Mouse (Mus musculus) cerebellum, adult 9-11 months (tissue): ENCODE data around the gene Lhx5.

Experiments used
- DNase-seq: peaks from one replicate; pipeline ENCODE4 v3.0.0; 2022

Lhx5 gene

DNA sequence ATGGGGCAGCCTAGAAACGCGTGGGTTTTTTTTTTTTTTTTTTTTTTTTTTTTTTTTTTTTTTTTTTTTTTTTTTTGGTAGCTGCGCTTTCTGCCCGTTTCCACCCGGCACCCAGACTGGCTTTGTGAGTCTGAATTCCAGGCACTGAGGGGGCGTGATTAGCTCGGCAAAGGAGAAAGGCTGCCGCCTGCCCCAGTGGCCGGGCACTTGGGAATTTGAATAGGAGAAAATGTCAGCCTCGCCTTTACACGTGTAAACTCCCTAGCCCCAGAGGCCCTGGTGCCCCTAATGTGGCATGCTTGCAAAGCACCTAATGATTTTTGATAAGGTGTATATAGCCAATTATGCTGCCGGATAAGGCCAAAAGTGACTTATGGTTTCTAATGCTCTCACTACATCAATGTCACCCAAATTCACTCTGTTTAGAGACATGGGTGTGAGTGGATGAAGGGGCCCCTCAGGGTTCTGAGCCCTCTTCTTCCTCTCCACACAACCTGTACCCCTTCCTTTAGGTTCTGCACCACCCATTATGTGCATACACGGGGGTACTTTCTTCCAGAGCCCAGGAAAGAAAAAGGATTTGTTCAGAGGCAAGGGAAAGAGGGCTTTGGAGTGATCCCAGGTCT, 1.7 kb downstream of the Lhx5 start:
- DNase-seq: no peak

DNA sequence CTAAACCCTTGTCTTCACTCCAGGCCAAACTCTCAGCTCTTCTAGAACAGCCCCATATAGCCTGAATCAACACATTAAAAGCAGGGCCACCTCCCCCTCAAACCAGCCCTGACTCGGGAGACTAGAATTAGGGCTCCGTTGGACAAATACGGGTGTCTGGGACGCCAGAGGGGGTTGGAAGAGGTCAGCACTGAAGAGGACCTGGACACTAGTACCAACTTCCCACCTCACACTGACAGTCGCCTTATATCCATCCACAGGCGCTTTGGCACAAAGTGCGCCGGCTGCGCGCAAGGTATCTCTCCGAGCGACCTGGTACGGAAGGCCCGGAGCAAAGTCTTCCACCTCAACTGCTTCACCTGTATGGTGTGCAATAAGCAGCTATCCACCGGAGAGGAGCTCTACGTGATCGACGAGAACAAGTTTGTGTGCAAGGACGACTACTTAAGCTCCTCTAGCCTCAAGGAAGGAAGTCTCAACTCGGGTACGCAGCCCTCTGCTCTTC, 2.8 kb downstream of the Lhx5 start:
- DNase-seq: no peak

DNA sequence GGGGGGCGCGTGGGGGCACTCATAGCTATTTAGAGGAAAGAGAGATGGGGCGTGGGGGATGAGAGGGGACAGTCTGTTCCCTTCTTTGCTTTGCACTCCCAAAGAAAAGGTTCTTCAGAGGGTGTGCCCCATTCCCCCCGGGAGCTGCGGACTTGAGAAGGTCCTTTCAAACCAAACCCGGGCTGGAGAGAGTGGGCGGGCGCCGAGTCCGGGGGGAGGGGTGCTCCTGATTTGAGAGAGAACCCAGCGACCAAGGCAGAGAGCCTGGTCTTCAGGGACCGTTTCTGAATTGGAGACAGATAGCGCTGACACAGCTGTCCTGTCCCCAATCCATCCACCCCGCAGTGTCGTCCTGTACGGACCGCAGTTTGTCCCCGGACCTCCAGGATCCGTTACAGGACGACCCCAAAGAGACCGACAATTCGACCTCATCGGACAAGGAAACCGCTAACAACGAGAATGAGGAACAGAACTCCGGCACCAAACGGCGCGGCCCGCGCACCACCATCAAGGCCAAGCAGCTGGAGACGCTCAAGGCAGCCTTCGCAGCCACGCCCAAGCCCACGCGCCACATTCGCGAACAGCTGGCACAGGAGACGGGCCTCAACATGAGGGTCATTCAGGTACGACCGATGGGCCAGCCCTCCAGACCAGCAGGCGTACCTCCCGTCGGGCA, 3.6 kb downstream of the Lhx5 start:
- DNase-seq: no peak

DNA sequence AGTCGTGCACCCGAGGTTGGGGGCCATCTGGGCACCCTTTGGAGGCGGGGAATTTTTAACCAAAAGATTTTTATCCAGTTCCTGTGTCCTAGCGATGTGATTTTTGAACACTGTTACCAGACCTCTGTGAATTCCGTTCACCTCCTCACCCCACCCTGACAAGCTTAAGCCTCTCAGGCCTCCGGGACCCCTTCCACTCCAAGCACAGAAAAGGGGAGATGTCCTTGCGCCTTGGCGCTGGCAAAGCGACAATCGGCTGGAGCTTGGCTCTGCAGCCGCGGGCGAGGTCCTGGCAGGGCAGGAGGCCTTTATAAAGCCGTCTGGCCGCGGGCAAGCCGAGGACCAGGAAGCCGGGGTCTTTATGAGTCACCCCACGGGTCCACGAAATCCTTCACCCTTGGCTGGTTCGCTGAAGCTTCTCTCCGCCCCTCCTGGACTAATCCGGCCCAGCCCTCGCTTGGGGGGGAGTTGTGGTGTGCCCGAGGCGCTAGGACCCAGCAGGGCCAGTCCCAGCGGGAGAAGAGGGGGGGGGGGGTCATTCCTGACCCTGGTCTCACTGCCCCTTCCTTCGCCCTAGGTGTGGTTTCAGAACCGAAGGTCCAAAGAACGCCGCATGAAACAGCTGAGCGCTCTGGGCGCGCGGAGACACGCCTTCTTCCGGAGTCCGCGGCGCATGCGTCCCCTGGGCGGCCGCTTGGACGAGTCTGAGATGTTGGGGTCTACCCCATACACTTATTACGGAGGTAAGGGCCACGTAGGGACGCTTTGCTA, 4.4 kb downstream of the Lhx5 start:
- DNase-seq: no peak

DNA sequence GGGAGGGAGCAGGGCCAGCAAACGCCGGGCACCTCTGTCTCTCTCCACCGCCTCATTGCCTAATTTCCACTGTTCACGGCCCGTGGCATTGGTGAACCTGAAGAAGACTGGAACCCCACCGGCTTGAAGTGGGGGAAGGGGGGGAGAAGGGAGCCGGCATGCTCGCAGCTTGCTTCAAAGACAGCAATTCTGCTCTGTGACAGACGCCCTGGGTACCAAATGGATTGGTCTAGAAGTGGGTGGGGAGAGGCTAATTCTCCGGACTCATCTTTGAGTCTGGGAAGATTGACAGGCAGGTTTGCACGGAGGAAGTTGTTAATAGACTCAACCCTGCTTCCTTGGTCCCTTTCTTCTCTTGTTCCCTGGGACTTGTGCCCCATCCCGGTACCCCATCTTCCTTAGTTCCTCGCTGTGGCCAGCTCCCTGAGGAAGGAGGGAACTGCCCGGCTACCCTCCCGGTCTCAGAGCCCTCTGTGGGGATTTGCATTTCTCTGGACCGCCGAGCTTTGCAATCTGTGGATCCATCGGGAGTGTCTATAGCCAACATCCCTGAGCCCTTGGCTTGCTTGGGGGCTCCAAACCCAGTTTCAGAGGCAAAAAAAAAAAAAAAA, 5.5 kb downstream of the Lhx5 start:
- DNase-seq: no peak

DNA sequence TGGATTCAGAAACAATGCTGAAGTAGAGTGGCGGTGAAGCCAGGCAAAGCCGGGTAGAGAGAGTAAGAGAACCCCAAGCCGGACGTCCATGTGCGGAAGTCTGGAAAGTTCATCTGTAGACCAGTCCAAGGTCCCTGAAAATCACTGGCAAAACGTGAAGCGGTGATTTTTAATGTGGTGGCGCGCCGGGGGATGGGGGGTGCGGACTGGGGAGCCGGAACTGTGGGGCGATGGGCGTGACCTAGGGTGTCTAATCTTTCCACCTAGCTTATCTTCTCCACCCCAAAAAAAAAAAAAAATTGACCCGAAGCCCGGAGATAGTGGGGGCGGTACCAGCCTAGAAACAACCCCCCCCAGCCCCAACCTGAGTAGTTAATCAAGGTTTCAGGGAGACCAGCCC, 6.0 kb downstream of the Lhx5 start:
- no peak for DNase-seq

DNA sequence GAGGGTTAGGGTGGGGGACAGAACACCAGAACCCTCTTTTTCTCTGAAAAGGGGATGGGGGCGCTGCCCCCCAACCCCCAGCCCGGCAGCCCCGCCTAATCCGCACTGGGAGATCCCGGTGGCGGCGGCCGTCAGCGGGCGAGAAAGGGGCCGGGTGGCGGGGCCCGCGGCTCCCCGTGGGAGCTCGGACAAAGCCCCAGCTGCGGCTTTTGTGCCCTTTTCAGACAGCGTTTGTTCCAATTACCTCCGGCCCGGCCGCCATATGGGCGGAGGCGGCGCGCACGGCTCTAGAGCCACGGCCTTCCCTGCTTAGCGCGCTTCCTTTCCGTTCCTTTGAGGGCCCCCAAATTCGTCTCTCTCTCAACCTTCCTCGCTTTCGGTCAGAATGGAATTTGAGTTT, 6.5 kb downstream of the Lhx5 start:
- DNase-seq: no peak

DNA sequence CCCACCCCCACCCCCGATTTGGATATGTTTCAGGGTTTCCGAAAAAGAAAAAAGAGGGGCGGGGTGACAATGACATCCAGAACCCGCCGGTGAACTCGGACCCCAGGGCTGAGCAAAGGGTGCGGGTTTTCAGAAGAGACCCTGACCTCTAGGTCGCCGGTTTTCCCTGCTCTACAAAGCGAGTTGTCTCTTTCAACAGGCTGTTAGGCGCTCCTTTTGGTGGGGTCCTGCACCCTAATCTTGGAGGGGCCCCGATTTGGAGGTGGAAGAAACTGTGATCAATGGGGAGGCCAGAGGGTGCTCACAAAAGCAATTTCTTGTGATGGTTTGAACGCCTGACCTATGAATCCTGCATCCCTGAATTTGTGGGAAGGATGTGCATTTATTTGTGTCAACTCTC, 7.0 kb downstream of the Lhx5 start:
- DNase-seq: no peak

DNA sequence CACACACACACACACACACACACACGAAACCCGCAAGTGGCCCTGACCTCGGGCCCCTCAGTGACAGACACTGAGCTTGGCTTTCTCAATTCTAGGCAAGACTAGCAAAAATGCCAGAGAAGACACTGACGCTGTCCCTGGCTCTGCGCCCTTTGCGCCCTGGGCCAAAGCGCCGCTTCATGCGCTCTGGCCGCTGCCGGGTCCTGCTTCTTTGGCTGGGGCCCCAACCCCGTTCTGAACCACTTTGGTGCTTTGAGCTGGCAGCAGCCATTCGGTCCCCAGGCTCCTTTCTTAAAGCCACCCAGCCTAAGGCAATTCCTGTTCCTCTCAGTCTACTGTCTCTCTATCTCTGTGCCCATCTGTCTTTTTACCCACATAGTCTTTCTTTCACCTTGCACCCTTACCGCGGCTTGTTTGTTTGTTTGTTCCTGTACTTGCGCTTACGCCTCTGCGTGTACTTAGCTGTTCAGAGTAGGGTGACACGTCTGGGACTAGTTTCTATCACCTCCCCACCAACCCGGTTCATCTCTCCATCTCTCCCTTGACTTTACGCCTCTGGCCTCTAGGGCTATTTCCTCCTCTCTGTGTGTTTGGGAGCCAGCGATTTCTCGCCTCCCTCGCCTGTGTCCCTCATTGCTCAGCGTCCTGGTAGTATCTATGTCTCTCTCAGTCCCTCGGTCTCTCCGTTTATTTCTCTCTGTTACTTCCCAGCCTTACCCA, 7.7 kb downstream of the Lhx5 start:
- no peak for DNase-seq

DNA sequence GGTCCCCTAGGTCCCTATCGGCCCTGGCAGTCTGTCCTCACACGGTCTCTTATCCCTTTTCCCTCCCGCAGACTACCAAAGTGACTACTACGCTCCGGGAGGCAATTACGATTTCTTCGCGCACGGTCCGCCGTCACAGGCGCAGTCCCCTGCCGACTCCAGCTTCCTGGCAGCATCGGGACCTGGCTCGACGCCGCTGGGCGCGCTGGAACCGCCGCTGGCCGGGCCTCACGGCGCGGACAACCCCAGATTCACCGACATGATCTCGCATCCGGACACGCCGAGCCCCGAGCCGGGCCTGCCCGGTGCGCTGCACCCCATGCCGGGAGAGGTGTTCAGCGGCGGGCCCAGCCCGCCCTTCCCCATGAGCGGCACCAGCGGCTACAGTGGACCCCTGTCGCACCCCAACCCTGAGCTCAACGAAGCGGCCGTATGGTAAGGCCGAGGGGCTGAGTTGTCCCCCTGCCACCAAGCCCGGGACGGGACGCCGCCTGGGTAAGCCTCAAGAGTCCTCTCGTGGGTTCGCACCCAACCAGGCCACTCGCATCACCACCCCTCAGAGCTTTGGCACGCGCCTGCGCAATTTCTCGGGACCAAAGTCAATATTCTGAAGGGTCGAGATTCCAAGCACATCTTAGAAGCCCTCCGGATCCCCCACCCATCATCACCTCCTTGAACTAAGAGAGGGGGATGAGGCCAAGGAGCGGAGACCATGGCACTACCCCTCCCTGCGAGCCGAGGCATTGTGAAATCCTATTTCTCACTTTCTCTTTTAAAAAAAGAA, 8.6 kb downstream of the Lhx5 start:
- no peak for DNase-seq

DNA sequence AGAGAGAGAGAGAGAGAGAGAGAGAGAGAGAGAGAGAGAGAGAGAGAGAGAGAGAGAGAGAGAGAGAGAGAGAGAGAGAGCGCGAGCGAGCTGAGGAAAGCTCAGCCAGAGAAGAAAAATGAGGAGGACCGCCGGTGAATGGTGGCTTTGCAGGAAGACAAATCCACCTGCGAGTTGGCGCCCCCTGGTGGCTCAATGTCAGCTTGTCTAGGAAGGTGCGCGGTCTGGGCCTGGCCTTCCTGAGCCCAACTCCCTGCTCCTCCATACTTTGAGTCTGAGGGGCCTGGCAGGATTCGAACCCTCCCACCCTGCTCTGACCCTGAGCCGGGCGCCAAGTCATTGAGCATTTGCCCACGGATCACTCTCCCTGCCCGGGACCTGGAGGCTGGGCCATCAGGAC, 9.2 kb downstream of the Lhx5 start:
- peak; percentile 83 for DNase-seq

DNA sequence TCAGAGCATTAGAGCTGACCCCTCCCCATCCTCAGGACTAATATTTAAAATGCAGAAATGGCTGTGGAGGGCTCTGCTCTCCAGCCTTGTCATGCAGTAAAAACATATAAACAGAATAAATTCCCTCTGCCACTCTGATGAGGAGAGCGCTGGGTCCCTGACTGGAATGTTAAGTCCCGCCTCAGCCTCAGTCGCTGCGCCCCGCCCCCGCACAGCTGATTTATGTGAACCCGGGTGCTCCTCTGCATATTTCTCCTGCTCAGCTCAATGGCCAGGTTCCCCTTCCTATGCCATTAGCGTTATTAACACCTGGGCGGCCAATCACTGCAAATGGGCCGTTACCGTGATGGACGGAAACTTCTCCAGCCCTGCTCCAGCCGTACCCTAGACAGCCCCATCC, 15.8 kb downstream of the Lhx5 start:
- no peak for DNase-seq

DNA sequence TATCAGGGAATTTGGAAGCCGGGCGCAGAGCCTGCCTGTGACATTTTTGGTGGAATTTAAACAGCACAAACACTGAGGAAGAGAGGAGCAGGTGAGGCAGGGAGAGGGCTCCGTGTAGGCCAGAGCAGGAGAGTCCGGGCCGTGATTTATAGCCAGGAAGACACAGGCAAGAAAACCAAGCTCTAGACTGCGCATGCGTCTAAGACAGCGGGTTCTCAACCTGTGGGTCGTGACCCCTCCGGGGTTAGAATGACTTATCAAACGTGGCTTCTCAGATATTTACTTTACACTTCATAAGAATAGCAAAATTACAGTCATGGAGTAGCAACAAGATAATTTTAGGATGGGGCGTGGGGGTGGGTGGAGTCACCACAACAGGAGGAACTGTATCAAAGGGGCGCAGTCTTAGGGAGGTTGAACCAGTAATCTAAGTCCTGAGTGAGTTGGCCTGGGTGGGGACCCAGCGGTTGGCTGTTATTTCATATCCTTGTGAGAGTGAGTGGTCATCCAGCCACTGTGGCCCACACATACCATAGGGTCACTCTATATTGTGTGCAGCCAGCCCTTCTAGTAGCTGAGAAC, 23.3 kb downstream of the Lhx5 start:
- DNase-seq: no peak

DNA sequence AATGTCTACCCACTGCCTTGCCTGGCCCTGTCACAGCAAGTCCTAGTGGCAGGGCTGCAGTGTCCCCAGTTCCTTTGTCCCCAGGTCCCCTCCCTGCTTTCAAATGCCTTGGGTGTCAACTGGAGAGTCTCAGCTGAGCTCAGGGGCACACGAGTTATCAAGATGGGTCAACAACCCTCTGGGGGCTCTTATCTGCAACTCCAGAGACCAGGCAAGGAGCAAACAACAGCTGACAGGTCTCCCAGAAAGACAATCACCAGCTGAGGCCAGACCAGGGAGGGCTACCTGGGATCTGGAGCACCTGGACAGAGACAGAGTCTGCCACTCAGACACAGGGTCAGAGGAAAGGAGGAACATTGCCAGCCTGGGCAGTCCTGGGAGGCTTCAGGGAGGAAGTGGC, 24.8 kb downstream of the Lhx5 start:
- DNase-seq: no peak

DNA sequence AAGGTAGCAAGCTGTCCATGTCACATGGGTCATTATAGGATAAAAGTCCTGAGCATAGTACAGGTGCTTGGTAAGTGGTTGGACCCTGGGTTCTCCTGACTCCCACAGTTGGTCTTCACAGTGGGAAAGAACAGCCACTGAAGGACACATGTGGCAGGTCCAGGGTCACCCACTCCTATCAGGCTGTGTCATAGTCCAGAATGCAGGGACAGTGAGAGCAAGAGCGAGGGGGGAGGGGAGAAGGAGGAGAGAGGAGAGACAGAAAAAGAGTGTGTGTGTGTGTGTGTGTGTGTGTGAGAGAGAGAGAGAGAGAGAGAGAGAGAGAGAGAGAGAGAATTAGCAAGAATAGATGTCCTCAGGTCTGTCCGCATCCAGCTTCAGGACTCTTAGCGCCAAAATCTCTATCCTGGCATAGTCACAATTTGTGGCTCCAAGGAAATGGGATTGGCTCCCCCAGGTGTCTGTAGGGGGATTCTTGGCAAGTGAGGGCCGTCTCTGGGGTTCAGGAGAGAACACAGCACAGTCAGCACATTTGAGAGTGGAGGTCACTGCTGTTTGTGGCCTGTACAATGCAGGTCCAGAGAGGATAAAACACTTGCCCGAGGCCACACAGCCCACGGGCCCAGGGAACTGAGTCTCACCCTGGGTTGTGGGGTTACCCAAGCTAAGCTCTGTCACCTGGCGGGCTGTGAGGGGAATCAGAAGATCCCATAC, 25.5 kb downstream of the Lhx5 start:
- no peak for DNase-seq

DNA sequence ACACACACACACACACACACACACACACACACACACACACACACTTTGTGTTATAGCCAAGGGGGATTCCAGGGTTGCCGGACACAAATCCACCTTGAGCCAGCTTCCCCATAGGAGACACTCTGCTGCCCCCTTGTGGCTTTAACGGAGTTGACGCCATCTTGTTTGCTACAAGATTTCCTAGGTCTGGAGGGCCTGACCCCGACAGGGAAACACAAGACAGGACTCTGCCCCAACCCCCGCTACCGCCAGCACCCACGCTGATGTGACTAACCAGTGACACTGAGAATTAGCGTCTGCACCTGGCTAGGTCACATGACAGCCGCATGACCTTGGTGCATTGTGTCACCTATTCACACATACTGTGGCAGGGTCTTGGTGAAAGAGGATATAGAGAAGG, 26.1 kb downstream of the Lhx5 start:
- peak; percentile 53 for DNase-seq

DNA sequence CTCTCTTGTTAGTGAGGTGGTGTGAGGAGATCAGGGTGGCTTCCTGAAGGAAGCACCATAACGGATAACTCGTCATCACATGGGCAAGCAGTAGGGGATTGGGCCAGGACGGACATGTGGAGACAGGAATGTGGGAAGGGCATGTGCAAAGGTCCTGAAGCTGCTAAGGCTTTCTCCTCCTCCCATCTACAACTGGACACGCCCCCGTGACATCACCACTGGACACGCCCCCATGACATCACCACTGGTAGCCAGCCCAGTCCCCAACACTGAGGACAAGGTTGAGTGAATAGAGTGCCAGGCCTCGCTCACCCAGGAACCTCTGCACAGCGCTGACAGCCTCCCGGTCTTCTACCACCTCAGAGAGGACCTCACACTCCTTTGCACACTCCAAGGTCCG, 27.6 kb downstream of the Lhx5 start:
- no peak for DNase-seq

DNA sequence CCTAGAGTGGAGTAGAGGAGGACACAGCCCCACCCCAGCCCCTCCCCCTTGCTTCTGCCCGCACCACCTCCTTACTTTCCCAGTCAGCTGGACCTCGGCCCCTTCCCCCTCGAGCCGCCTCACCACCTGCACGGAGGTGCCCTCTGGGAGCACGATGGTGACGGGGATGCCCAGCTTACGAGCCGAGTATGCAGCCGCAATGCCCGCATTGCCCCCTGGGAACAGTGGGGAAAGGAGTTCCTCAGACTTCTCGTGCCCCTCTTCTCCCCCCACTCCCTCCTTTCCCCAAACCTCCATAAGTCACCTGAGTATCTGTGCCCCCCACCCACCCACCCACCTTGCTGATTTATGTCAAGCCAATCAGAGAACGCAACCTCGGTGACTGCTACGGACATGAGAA, 30.4 kb downstream of the Lhx5 start:
- DNase-seq: no peak

DNA sequence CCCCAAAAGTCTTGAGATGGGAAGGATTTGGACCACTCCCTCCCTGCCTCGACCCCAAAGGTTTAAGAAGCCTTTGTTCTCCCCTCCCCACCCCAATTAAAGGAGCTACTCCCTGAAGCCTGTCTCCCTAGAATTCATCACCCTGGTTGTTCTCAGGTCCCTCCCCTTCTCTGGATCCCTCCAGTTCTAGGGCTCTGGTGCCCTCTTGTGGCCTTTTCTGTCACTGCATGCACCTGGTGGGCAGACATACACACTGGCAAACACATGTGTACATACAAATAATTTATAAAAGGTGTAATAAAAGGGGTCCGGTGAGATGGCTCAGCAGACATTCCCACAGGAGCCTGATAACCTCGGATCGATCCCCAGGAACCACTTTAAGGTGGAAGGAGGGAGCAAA, 32.8 kb downstream of the Lhx5 start:
- no peak for DNase-seq

DNA sequence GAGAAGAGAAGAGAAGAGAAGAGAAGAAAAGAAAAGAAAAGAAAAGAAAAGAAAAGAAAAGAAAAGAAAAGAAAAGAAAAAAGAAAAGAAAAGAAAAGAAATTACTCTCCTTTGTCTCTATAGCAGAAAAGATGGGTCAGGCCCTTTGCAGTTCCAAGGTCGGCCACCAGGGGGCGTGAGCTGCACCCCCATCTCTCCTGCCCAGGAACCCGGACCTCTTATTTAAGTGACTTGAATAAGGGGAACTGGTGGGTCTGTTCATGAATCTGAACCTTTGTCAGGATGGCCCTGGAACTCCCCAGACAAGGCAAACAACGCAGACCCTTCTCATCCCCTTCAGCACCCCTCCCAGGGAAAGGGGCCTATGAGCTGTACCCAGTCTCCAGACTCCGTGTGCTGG, 33.6 kb downstream of the Lhx5 start:
- DNase-seq: no peak

DNA sequence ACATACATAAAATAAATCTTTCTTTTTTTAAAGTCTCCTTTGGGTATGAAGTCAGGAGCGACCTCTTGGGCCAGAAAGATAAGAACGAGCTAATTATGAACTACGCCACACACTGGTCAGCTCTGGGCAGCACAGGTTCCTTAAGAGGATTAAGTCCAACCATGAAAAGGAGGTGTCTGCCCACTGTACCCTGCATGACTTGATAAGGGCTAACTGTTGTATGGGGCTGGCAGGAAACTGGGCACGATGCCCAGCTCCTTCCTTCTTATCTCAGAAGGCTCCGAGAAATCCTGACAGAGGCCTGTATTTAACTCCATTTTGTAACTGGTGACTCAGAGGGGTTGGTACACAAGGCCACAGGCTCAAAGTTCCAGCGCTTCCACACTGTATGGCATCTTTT, 34.4 kb downstream of the Lhx5 start:
- DNase-seq: no peak
